In genomic region chr8:126593889-126594480, GRCm38 (mm10) we compare ENCODE assay signal across 8 mouse cellular contexts. TPM values are rescaled to one million over a fixed set of nuclear protein-coding genes. Genes with fewer than 3 reads are reported as not detected.
A peak's percentile ranks its signal among the peaks of the same experiment; 100 is the strongest.
DNase-seq lines count a peak whose midpoint lies in the region; ATAC-seq and TF ChIP-seq lines count a peak whose summit lies in the region.

TSS of gene Irf2bp2 (minus strand) at chr8:126593986.

- peak; percentile 81 for ATAC-seq in kidney, embryonic 15.5 days (replicated peaks; ENCODE audit: low FRiP score)
- peak; percentile 65 for ATAC-seq in liver, embryonic 12.5 days
- peak; percentile 61 for ATAC-seq in stomach, embryonic 15.5 days (ENCODE audit: insufficient read depth, low FRiP score, low read depth)

- H3K4me2 ChIP-seq in kidney, embryonic 15.5 days, result peak within 1 kb of the TSS; percentile 91
- H3K4me2 ChIP-seq in liver, embryonic 12.5 days, result peak within 1 kb of the TSS; percentile 96
- peak within 1 kb of the TSS; percentile 90 for H3K4me2 ChIP-seq in stomach, embryonic 15.5 days

- peak; percentile 89 to 91 for DNase-seq in B cell, adult 2 months
- peak; percentile 95 for DNase-seq in heart, embryonic 10.5 days (ENCODE audit: low spot score)
- DNase-seq in natural killer cell, adult 2 months (ENCODE audit: low spot score in 2 of 2), result peak; percentile 82 to 90

- WGBS in heart, embryonic 10.5 days, result under 1% methylated on average over 55 of the region's 56 CpGs
- WGBS in kidney, embryonic 15.5 days, result under 1% methylated on average over 55 of the region's 56 CpGs
- WGBS in liver, embryonic 12.5 days (ENCODE audit: insufficient replicate concordance), result under 1% methylated on average over 44 of the region's 56 CpGs
- WGBS in stomach, embryonic 15.5 days, result under 1% methylated on average over 49 of the region's 56 CpGs

- peak within 1 kb of the TSS; percentile 98 for H3K27ac ChIP-seq in bone marrow macrophage, adult 2 months (ENCODE audit: insufficient read depth, low read depth, low read length)
- H3K27ac ChIP-seq in embryonic fibroblast, embryonic 13.5 days (ENCODE audit: insufficient read depth, low read length), result peak within 1 kb of the TSS; percentile 99
- H3K27ac ChIP-seq in heart, embryonic 10.5 days, result peak within 1 kb of the TSS; percentile 100
- H3K27ac ChIP-seq in kidney, embryonic 15.5 days, result peak within 1 kb of the TSS; percentile 98
- H3K27ac ChIP-seq in liver, embryonic 12.5 days, result peak within 1 kb of the TSS; percentile 97
- peak within 1 kb of the TSS; percentile 97 for H3K27ac ChIP-seq in stomach, embryonic 15.5 days

- H3K9me3 ChIP-seq in heart, embryonic 10.5 days, result no peaks in the 10 kb centered on the region
- no peaks in the 10 kb centered on the region for H3K9me3 ChIP-seq in kidney, embryonic 15.5 days (replicated peaks)
- no peaks in the 10 kb centered on the region for H3K9me3 ChIP-seq in liver, embryonic 12.5 days (replicated peaks)
- no peaks in the 10 kb centered on the region for H3K9me3 ChIP-seq in stomach, embryonic 15.5 days

- peak within 1 kb of the TSS; percentile 86 for H3K4me3 ChIP-seq in bone marrow macrophage, adult 2 months (ENCODE audit: insufficient read depth, low read length)
- peak within 1 kb of the TSS; percentile 89 for H3K4me3 ChIP-seq in embryonic fibroblast, embryonic 13.5 days (ENCODE audit: insufficient read depth, low read length)
- H3K4me3 ChIP-seq in heart, embryonic 10.5 days, result peak within 1 kb of the TSS; percentile 100
- H3K4me3 ChIP-seq in kidney, embryonic 15.5 days (replicated peaks), result peak within 1 kb of the TSS; percentile 71
- H3K4me3 ChIP-seq in liver, embryonic 12.5 days, result peak within 1 kb of the TSS; percentile 96
- H3K4me3 ChIP-seq in stomach, embryonic 15.5 days (replicated peaks), result peak within 1 kb of the TSS; percentile 73

- no peak for TF ChIP-seq POLR2A in bone marrow macrophage, adult 2 months (IDR thresholded peaks at IDR 0.05; ENCODE audit: borderline replicate concordance, low read depth, low read length)
- TF ChIP-seq POLR2A in embryonic fibroblast, embryonic 13.5 days (IDR thresholded peaks at IDR 0.05; ENCODE audit: low read depth, low read length), result peak; percentile 76; the same call in 1 of the 2 replicates

- H3K27me3 ChIP-seq in heart, embryonic 10.5 days (ENCODE audit: insufficient read depth, poor library complexity, severe bottlenecking), result no peaks in the 10 kb centered on the region
- H3K27me3 ChIP-seq in kidney, embryonic 15.5 days, result no peaks in the 10 kb centered on the region
- H3K27me3 ChIP-seq in liver, embryonic 12.5 days (replicated peaks), result no peaks in the 10 kb centered on the region
- H3K27me3 ChIP-seq in stomach, embryonic 15.5 days (replicated peaks), result no peaks in the 10 kb centered on the region

- peaks cover 22% of the 10 kb centered on the region for H3K36me3 ChIP-seq in heart, embryonic 10.5 days
- H3K36me3 ChIP-seq in kidney, embryonic 15.5 days, result peaks cover 20% of the 10 kb centered on the region
- peaks cover 23% of the 10 kb centered on the region for H3K36me3 ChIP-seq in liver, embryonic 12.5 days
- no peaks in the 10 kb centered on the region for H3K36me3 ChIP-seq in stomach, embryonic 15.5 days

- TF ChIP-seq CTCF in bone marrow macrophage, adult 2 months (IDR thresholded peaks at IDR 0.05; ENCODE audit: low read depth, low read length), result no peak
- TF ChIP-seq CTCF in embryonic fibroblast, embryonic 13.5 days (IDR thresholded peaks at IDR 0.05; ENCODE audit: borderline replicate concordance, insufficient read depth, low read length), result no peak

- H3K9ac ChIP-seq in kidney, embryonic 15.5 days, result peak within 1 kb of the TSS; percentile 85
- H3K9ac ChIP-seq in liver, embryonic 12.5 days, result peak within 1 kb of the TSS; percentile 98
- H3K9ac ChIP-seq in stomach, embryonic 15.5 days, result peak within 1 kb of the TSS; percentile 91

- H3K4me1 ChIP-seq in bone marrow macrophage, adult 2 months (ENCODE audit: control insufficient read depth, insufficient read depth, low read length), result peaks cover 26% of the 10 kb centered on the region
- H3K4me1 ChIP-seq in embryonic fibroblast, embryonic 13.5 days (ENCODE audit: control insufficient read depth, insufficient read depth, low read length), result peaks cover 6% of the 10 kb centered on the region
- H3K4me1 ChIP-seq in heart, embryonic 10.5 days, result peaks cover 56% of the 10 kb centered on the region
- H3K4me1 ChIP-seq in kidney, embryonic 15.5 days, result peaks cover 51% of the 10 kb centered on the region
- peaks cover 65% of the 10 kb centered on the region for H3K4me1 ChIP-seq in liver, embryonic 12.5 days
- H3K4me1 ChIP-seq in stomach, embryonic 15.5 days, result peaks cover 35% of the 10 kb centered on the region

RNA-seq across cellular contexts. Expression of gene Irf2bp2, which starts in this region (rescaled TPM):
- 163 and 167 TPM in 2 replicates for polyA plus RNA-seq in bone marrow macrophage, adult 2 months (2012; ENCODE audit: insufficient read depth, insufficient read length, missing spikeins)
- 58.6 and 74.8 TPM in 2 replicates for polyA plus RNA-seq in embryonic fibroblast, embryonic 13.5 days (2011; ENCODE audit: insufficient read length, low read depth, missing spikeins)
- polyA plus RNA-seq in heart, embryonic 10.5 days (2016; fragmentation: Nextera tagmentation; extraction: Ambion mirVana), result 4.6 and 6.5 TPM in 2 replicates
- polyA plus RNA-seq in kidney, embryonic 15.5 days (2015; fragmentation: Nextera tagmentation; extraction: Ambion mirVana), result 12.3 and 13.3 TPM in 2 replicates
- polyA plus RNA-seq in liver, embryonic 12.5 days (2016; fragmentation: Nextera tagmentation; extraction: Ambion mirVana), result 5.5 and 5.6 TPM in 2 replicates
- polyA plus RNA-seq in stomach, embryonic 15.5 days (2015; fragmentation: Nextera tagmentation; extraction: Ambion mirVana), result 12.5 and 13.4 TPM in 2 replicates

Comparison
In these comparisons a context has a peak if more than half of its experiments do, and no peak if none do; other contexts are left out.
1. Peak in every context shown above with its lines: DNase-seq, ATAC-seq, H3K4me3 ChIP-seq and H3K27ac ChIP-seq.